Mouse (Mus musculus) limb, embryonic 14.5 days (tissue): ENCODE measurements around the gene Ears2. TPM values are rescaled to one million over a fixed set of nuclear protein-coding genes. Genes with fewer than 3 reads are reported as not detected.

Experiments used
- ATAC-seq: fragments of 200-750 bp; cut with Nextera tagmentation; 2 replicates; pipeline ENCODE4 v1.8.0; 2017; ENCODE audit warnings: low read depth, moderate number of reproducible peaks, moderate TSS enrichment; ENCODE audit not compliant: low FRiP score
- DNase-seq: peaks from one replicate; pipeline ENCODE4 v3.0.0-alpha.2; 2015; ENCODE audit warnings: low spot score
- H3K27ac ChIP-seq: fragments of 300-500 bp; sonication (generic); replicated peaks from 2 replicates; pipeline ENCODE4 v1.5.1; 2014; ENCODE audit warnings: low read depth, mild to moderate bottlenecking, low read length, moderate library complexity, mixed read lengths
- H3K27me3 ChIP-seq: fragments of 300-500 bp; sonication (generic); 2 replicates; pipeline ENCODE4 v1.6.1; 2014; ENCODE audit warnings: low read length, mixed read lengths; ENCODE audit not compliant: control insufficient read depth, insufficient read depth
- H3K36me3 ChIP-seq: fragments of 300-500 bp; sonication (generic); 2 replicates; pipeline ENCODE4 v1.6.1; 2014; ENCODE audit warnings: mild to moderate bottlenecking, low read length, moderate library complexity, mixed read lengths; ENCODE audit not compliant: control insufficient read depth, insufficient read depth
- H3K4me1 ChIP-seq: fragments of 300-500 bp; sonication (generic); 2 replicates; pipeline ENCODE4 v1.6.1; 2014; ENCODE audit warnings: antibody characterized with exemption, low read length, mixed read lengths; ENCODE audit not compliant: control insufficient read depth, insufficient read depth
- H3K4me2 ChIP-seq: fragments of 300-500 bp; sonication (generic); replicated peaks from 2 replicates; pipeline ENCODE4 v1.6.1; 2014; ENCODE audit warnings: low read depth, mild to moderate bottlenecking, low read length, moderate library complexity; ENCODE audit not compliant: severe bottlenecking
- H3K4me3 ChIP-seq: fragments of 300-500 bp; sonication (generic); replicated peaks from 2 replicates; pipeline ENCODE4 v1.5.1; 2014; ENCODE audit warnings: low read length
- H3K9ac ChIP-seq: fragments of 300-500 bp; sonication (generic); 2 replicates; pipeline ENCODE4 v1.6.1; 2014; ENCODE audit warnings: mild to moderate bottlenecking, low read depth, low read length, moderate library complexity; ENCODE audit not compliant: severe bottlenecking
- H3K9me3 ChIP-seq: fragments of 300-500 bp; sonication (generic); 2 replicates; pipeline ENCODE4 v1.6.1; 2016; ENCODE audit warnings: low read length; ENCODE audit not compliant: control insufficient read depth
- POLR2A ChIP-seq: fragments of 200-500 bp; IDR thresholded peaks from 2 replicates; pipeline ENCODE4 v1.8.0; 2012; ENCODE audit warnings: inconsistent platforms, mild to moderate bottlenecking, moderate library complexity, borderline replicate concordance; ENCODE audit not compliant: insufficient read depth, insufficient read length; ENCODE audit errors: extremely low read depth
- WGBS: fragments of 180-500 bp; shearing (Covaris S2); extraction: QIAGEN DNeasy Blood & Tissue Kit; methylation state at CpG from one replicate; pipeline ENCODE4 v1.1.7; 2014; 5-methylcytosine and 5-hydroxymethylcytosine counted together
- polyA plus RNA-seq, 2 experiments: library from polyadenylated mRNA; depleted of rRNA in 1 of 2; stranded (reverse) in 1 of 2; unstranded in 1 of 2; fragments of >200 nt; fragmentation: Nextera tagmentation in 1 of 2; extraction: Ambion mirVana in 1 of 2; gene quantifications; 2 replicates each; pipeline versions ENCODE4 v1.2.1 to v1.2.3; 2012 to 2014

The Ears2 gene
- polyA plus RNA-seq, 2 experiments = 12.7 to 16.8 TPM

GRCm38 (mm10) chr7:122050834-122051233, 16.2 kb downstream of the Ears2 start:
- Histone ChIP-seq H3K4me2 (no peak overlapping the region), H3K9ac (no peak overlapping the region), H3K4me3 (no peak overlapping the region), H3K36me3 (peaks cover 56% of the 10 kb centered on the region), H3K27ac (no peak overlapping the region), H3K27me3 (no peaks in the 10 kb centered on the region), H3K9me3 (no peaks in the 10 kb centered on the region), H3K4me1 (no peaks in the 10 kb centered on the region)
- DNase-seq (peak; percentile 15), ATAC-seq (no peak)
- 74% methylated on average over 1 of the region's 1 CpGs for WGBS
- TF ChIP-seq POLR2A = no peak

GRCm38 (mm10) chr7:122048191-122048590, 18.9 kb downstream of the Ears2 start:
- H3K9me3 ChIP-seq = no peaks in the 10 kb centered on the region
- no peak for TF ChIP-seq POLR2A
- 90% methylated on average over 9 of the region's 9 CpGs for WGBS
- peaks cover 42% of the 10 kb centered on the region for H3K36me3 ChIP-seq
- ATAC-seq (no peak), DNase-seq (no peak)
- no peak overlapping the region for H3K27ac ChIP-seq
- H3K27me3 ChIP-seq = no peaks in the 10 kb centered on the region
- H3K9ac ChIP-seq = no peak overlapping the region
- no peak overlapping the region for H3K4me2 ChIP-seq
- H3K4me1 ChIP-seq = no peaks in the 10 kb centered on the region
- H3K4me3 ChIP-seq = no peak overlapping the region

DNA sequence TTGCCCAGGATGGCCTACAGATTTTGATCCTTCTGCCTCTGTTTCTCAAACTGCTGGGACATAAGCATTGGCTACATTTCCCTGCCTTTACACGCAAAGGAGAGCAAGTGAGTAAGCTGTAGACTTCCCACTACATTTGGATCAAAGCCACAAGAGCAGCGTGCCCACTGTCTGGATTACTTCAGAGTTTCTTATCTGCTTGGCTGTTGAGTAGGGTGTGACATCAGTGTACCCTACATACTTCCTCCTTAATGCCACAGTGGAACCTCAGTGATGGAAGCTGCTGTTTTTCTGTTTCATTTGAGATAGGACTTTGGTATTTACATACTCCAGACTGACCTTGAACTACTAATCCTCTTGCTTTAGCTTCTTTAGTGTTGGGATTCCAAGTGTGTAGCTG, 20.2 kb downstream of the Ears2 start:
- H3K4me1 ChIP-seq = no peaks in the 10 kb centered on the region
- H3K4me2 ChIP-seq = no peak overlapping the region
- DNase-seq = no peak
- no peak for ATAC-seq
- H3K36me3 ChIP-seq = peaks cover 42% of the 10 kb centered on the region
- no peaks in the 10 kb centered on the region for H3K27me3 ChIP-seq
- WGBS = 93% methylated on average over 2 of the region's 2 CpGs
- no peaks in the 10 kb centered on the region for H3K9me3 ChIP-seq
- TF ChIP-seq POLR2A = no peak
- H3K27ac ChIP-seq = no peak overlapping the region
- H3K9ac ChIP-seq = no peak overlapping the region
- no peak overlapping the region for H3K4me3 ChIP-seq

DNA sequence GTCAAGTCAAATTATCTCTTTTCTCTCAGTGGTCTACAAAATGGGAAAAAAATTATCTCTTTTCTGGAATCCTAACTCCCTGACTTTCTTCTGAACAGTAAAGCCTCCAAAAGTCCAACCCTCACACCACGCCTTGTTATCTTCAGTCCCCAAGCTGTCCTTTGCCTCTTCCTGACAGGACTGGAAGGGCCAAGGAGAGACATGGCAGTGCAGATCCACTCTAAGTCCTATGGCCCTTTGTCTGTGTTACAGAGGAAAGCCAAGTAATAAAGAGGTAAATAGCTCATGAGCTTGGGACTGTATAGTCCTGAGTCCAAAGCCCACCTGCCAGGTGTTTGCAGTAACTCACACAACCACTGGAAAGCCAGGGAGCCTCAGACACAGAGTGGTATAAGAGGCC, 21.4 kb downstream of the Ears2 start:
- Histone ChIP-seq H3K9ac (no peak overlapping the region), H3K9me3 (no peaks in the 10 kb centered on the region), H3K36me3 (peaks cover 42% of the 10 kb centered on the region), H3K27ac (no peak overlapping the region), H3K27me3 (no peaks in the 10 kb centered on the region), H3K4me3 (no peak overlapping the region), H3K4me1 (no peaks in the 10 kb centered on the region), H3K4me2 (no peak overlapping the region)
- DNase-seq = no peak
- no peak for TF ChIP-seq POLR2A
- ATAC-seq = no peak
- WGBS = 92% methylated on average over 1 of the region's 1 CpGs

- Histone ChIP-seq H3K36me3 (peaks cover 38% of the 10 kb centered on the region), H3K4me3 (no peak overlapping the region), H3K27ac (no peak overlapping the region), H3K4me1 (no peaks in the 10 kb centered on the region), H3K9me3 (no peaks in the 10 kb centered on the region), H3K4me2 (no peak overlapping the region), H3K27me3 (no peaks in the 10 kb centered on the region), H3K9ac (no peak overlapping the region)
- WGBS = 84% methylated on average over 4 of the region's 4 CpGs
- ATAC-seq = no peak
- DNase-seq = no peak
- no peak for TF ChIP-seq POLR2A
Observed at GRCm38 (mm10) chr7:122045181-122045634, 21.9 kb downstream of the Ears2 start.

DNA sequence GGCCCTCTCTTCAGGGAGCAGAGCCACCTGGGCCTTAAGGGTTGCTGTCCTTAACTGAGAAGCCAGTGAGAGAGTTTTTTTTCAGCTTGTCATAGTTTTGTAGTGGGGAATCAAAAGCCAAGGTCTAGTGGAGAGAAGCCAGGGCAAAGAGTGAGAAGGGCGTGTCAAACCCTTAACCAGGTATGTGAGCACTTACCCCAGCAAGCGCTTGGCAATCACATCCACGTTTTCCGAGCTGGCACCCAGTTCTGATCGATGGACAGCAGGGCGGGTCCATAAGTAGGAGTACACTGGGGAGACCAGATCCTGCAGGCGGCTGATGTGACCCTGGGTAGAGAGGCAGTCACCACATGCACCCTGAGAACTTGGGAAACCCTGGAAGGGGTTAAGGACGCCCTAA, 23.0 kb downstream of the Ears2 start:
- no peak for ATAC-seq
- H3K4me1 ChIP-seq = no peaks in the 10 kb centered on the region
- TF ChIP-seq POLR2A = no peak
- no peaks in the 10 kb centered on the region for H3K27me3 ChIP-seq
- H3K4me2 ChIP-seq = no peak overlapping the region
- DNase-seq = no peak
- H3K36me3 ChIP-seq = peaks cover 44% of the 10 kb centered on the region
- 86% methylated on average over 8 of the region's 8 CpGs for WGBS
- H3K27ac ChIP-seq = no peak overlapping the region
- H3K9me3 ChIP-seq = no peaks in the 10 kb centered on the region
- no peak overlapping the region for H3K4me3 ChIP-seq
- H3K9ac ChIP-seq = no peak overlapping the region
